Mouse (Mus musculus): ENCODE measurements around the gene Eral1. TPM values are rescaled to one million over a fixed set of nuclear protein-coding genes. Genes with fewer than 3 reads are reported as not detected.

Gene Eral1
- polyA plus RNA-seq, 1 experiment from 2014 or later = 35.9 TPM

DNA sequence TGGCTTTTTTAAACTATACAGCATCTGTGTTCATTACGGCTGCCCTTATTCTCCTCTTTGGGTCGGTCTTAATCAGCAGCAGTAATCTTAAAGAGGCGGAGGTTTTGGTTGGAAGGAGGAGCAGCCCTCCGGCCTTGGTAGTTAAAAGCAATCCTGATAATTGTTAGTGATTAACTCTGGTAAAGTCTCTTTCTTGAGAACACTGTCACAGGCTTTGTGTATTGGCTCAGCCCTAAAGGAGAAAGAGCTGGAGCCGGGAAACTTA, 35.9 kb upstream of the Eral1 start:
- no peaks in the 10 kb centered on the region for H3K36me3 ChIP-seq (ENCODE audit: control insufficient read depth, insufficient read depth, low read length)
- peaks cover 16% of the 10 kb centered on the region for H3K4me1 ChIP-seq (ENCODE audit: control insufficient read depth, insufficient read depth, low read length)
- H3K4me2 ChIP-seq (ENCODE audit: low read depth) = peak overlapping the region; percentile 60
- no peak for ATAC-seq (ENCODE audit: insufficient read depth, low FRiP score, low TSS enrichment)
- H3K4me3 ChIP-seq (ENCODE audit: low read depth, low read length) = peak overlapping the region; percentile 51
- no peak for DNase-seq (ENCODE audit: low spot score)
- no peaks in the 10 kb centered on the region for H3K27me3 ChIP-seq (ENCODE audit: control insufficient read depth, insufficient read depth, low read length)
- no peaks in the 10 kb centered on the region for H3K9me3 ChIP-seq (ENCODE audit: control insufficient read depth, low read length)
- peak overlapping the region; percentile 72 for H3K9ac ChIP-seq (ENCODE audit: low read length)
- 13% methylated on average over 5 of the region's 5 CpGs for WGBS
- H3K27ac ChIP-seq (ENCODE audit: low read depth, low read length) = peak overlapping the region; percentile 86

GRCm38 (mm10) chr11:78115367-78116145, 35.4 kb upstream of the Eral1 start:
- peaks cover 16% of the 10 kb centered on the region for H3K4me1 ChIP-seq (ENCODE audit: control insufficient read depth, insufficient read depth, low read length)
- H3K4me2 ChIP-seq (ENCODE audit: low read depth) = peak overlapping the region; percentile 60
- DNase-seq (ENCODE audit: low spot score) (peak; percentile 95), ATAC-seq (ENCODE audit: insufficient read depth, low FRiP score, low TSS enrichment) (peak; percentile 99)
- no peaks in the 10 kb centered on the region for H3K36me3 ChIP-seq (ENCODE audit: control insufficient read depth, insufficient read depth, low read length)
- no peaks in the 10 kb centered on the region for H3K27me3 ChIP-seq (ENCODE audit: control insufficient read depth, insufficient read depth, low read length)
- 1% methylated on average over 36 of the region's 37 CpGs for WGBS
- H3K9me3 ChIP-seq (ENCODE audit: control insufficient read depth, low read length) = no peaks in the 10 kb centered on the region
- peak overlapping the region; percentile 86 for H3K27ac ChIP-seq (ENCODE audit: low read depth, low read length)
- peak overlapping the region; percentile 72 for H3K9ac ChIP-seq (ENCODE audit: low read length)
- H3K4me3 ChIP-seq (ENCODE audit: low read depth, low read length) = peak overlapping the region; percentile 51

- Histone ChIP-seq H3K36me3 (ENCODE audit: control insufficient read depth, insufficient read depth, low read length) (no peaks in the 10 kb centered on the region), H3K4me1 (ENCODE audit: control insufficient read depth, insufficient read depth, low read length) (peaks cover 16% of the 10 kb centered on the region), H3K27me3 (ENCODE audit: control insufficient read depth, insufficient read depth, low read length) (no peaks in the 10 kb centered on the region), H3K4me2 (ENCODE audit: low read depth) (peak overlapping the region; percentile 60), H3K9me3 (ENCODE audit: control insufficient read depth, low read length) (no peaks in the 10 kb centered on the region), H3K27ac (ENCODE audit: low read depth, low read length) (peak overlapping the region; percentile 86), H3K4me3 (ENCODE audit: low read depth, low read length) (peak overlapping the region; percentile 51), H3K9ac (ENCODE audit: low read length) (peak overlapping the region; percentile 72)
- no peak for DNase-seq (ENCODE audit: low spot score)
- ATAC-seq (ENCODE audit: insufficient read depth, low FRiP score, low TSS enrichment) = no peak
- 14% methylated on average over 19 of the region's 19 CpGs for WGBS
Measured at GRCm38 (mm10) chr11:78114676-78115366, 34.6 kb upstream of the Eral1 start.

DNA sequence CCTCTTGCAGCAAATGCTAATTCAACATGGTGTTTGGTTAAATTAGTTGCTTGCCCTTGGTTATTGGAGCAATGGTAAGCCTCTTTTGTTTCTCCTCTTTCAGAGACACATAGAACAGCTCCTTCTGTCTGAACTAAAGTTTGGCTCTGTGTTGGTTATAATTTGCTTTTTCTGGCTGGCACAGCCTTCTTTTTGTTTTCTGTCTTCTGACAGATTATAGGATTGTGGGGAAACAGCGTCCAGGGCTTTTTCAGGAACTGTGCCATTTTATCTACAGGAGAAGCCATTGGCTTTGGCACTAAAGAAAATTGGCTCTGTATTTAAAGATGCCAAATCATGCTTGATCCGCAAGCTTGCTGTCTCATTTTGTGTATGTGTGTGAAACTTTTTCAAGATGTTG, 33.4 kb upstream of the Eral1 start:
- H3K27me3 ChIP-seq (ENCODE audit: control insufficient read depth, insufficient read depth, low read length) = no peaks in the 10 kb centered on the region
- DNase-seq (ENCODE audit: low spot score) (no peak), ATAC-seq (ENCODE audit: insufficient read depth, low FRiP score, low TSS enrichment) (no peak)
- H3K4me1 ChIP-seq (ENCODE audit: control insufficient read depth, insufficient read depth, low read length) = peaks cover 16% of the 10 kb centered on the region
- no peaks in the 10 kb centered on the region for H3K9me3 ChIP-seq (ENCODE audit: control insufficient read depth, low read length)
- 90% methylated on average over 2 of the region's 2 CpGs for WGBS
- H3K4me3 ChIP-seq (ENCODE audit: low read depth, low read length) = no peak overlapping the region
- no peaks in the 10 kb centered on the region for H3K36me3 ChIP-seq (ENCODE audit: control insufficient read depth, insufficient read depth, low read length)
- no peak overlapping the region for H3K9ac ChIP-seq (ENCODE audit: low read length)
- no peak overlapping the region for H3K4me2 ChIP-seq (ENCODE audit: low read depth)
- no peak overlapping the region for H3K27ac ChIP-seq (ENCODE audit: low read depth, low read length)

DNA sequence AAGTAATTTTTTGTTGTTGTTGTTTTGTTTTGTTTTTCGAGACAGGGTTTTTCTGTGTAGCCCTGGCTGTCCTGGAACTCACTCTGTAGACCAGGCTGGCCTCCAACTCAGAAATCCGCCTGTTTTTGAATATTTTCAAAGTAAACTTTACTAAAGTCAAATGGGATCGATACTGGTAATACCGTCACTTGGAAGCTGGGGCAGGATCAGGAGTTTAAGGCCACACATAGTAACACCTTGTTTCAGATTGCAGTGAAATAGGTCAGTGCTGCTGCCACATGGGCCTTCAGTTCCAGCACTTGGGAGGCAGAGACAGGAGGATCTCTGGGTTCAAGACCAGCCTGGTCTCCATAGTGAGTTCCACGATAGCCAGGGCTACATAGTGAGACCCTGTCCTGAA, 24.3 kb upstream of the Eral1 start:
- no peaks in the 10 kb centered on the region for H3K9me3 ChIP-seq (ENCODE audit: control insufficient read depth, low read length)
- H3K27me3 ChIP-seq (ENCODE audit: control insufficient read depth, insufficient read depth, low read length) = no peaks in the 10 kb centered on the region
- DNase-seq (ENCODE audit: low spot score) (no peak), ATAC-seq (ENCODE audit: insufficient read depth, low FRiP score, low TSS enrichment) (no peak)
- no peak overlapping the region for H3K9ac ChIP-seq (ENCODE audit: low read length)
- no peak overlapping the region for H3K4me2 ChIP-seq (ENCODE audit: low read depth)
- H3K27ac ChIP-seq (ENCODE audit: low read depth, low read length) = no peak overlapping the region
- no peak overlapping the region for H3K4me3 ChIP-seq (ENCODE audit: low read depth, low read length)
- peaks cover 2% of the 10 kb centered on the region; the same call in 1 of the 2 replicates for H3K36me3 ChIP-seq (ENCODE audit: control insufficient read depth, insufficient read depth, low read length)
- 91% methylated on average over 5 of the region's 5 CpGs for WGBS
- no peaks in the 10 kb centered on the region for H3K4me1 ChIP-seq (ENCODE audit: control insufficient read depth, insufficient read depth, low read length)

GRCm38 (mm10) chr11:78102958-78103747, 23.0 kb upstream of the Eral1 start:
- WGBS = 72% methylated on average over 5 of the region's 5 CpGs
- Histone ChIP-seq H3K36me3 (ENCODE audit: control insufficient read depth, insufficient read depth, low read length) (peaks cover 2% of the 10 kb centered on the region; the same call in 1 of the 2 replicates), H3K4me3 (ENCODE audit: low read depth, low read length) (no peak overlapping the region), H3K4me1 (ENCODE audit: control insufficient read depth, insufficient read depth, low read length) (no peaks in the 10 kb centered on the region), H3K27ac (ENCODE audit: low read depth, low read length) (no peak overlapping the region), H3K9me3 (ENCODE audit: control insufficient read depth, low read length) (no peaks in the 10 kb centered on the region), H3K9ac (ENCODE audit: low read length) (no peak overlapping the region), H3K27me3 (ENCODE audit: control insufficient read depth, insufficient read depth, low read length) (no peaks in the 10 kb centered on the region), H3K4me2 (ENCODE audit: low read depth) (no peak overlapping the region)
- ATAC-seq (ENCODE audit: insufficient read depth, low FRiP score, low TSS enrichment) = no peak
- no peak for DNase-seq (ENCODE audit: low spot score)

DNA sequence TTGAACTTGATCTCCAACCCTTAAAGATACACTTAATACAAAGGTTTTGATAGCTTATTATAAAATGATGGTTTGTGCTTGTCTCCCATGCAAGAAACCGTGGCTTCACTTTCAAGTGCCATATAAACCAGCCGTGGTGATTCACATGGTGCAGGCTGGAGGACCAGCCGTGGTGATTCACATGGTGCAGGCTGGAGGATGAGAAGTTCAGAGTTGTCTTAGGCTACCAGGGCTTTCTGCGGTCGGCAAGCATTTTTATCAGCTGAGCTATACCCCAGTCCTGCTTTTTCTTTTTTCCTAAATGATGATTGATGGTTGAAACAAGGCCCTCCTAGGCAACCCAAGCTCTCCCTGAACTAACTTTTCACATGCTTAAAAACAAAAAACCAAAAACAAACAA, 22.0 kb upstream of the Eral1 start:
- no peak for DNase-seq (ENCODE audit: low spot score)
- Histone ChIP-seq H3K4me2 (ENCODE audit: low read depth) (no peak overlapping the region), H3K27ac (ENCODE audit: low read depth, low read length) (no peak overlapping the region), H3K27me3 (ENCODE audit: control insufficient read depth, insufficient read depth, low read length) (no peaks in the 10 kb centered on the region), H3K4me1 (ENCODE audit: control insufficient read depth, insufficient read depth, low read length) (no peaks in the 10 kb centered on the region; the same call in 1 of the 2 replicates), H3K9ac (ENCODE audit: low read length) (no peak overlapping the region), H3K36me3 (ENCODE audit: control insufficient read depth, insufficient read depth, low read length) (no peaks in the 10 kb centered on the region; the same call in 1 of the 2 replicates), H3K9me3 (ENCODE audit: control insufficient read depth, low read length) (no peaks in the 10 kb centered on the region), H3K4me3 (ENCODE audit: low read depth, low read length) (no peak overlapping the region)
- 84% methylated on average over 5 of the region's 5 CpGs for WGBS
- ATAC-seq (ENCODE audit: insufficient read depth, low FRiP score, low TSS enrichment) = no peak

- H3K9ac ChIP-seq (ENCODE audit: low read length) = no peak overlapping the region
Measured at GRCm38 (mm10) chr11:78100746-78101145, 20.6 kb upstream of the Eral1 start.

More at GRCm38 (mm10) chr11:78100746-78101145, 20.6 kb upstream of the Eral1 start:
- DNase-seq (ENCODE audit: low spot score) (no peak), ATAC-seq (ENCODE audit: insufficient read depth, low FRiP score, low TSS enrichment) (no peak)
- Histone ChIP-seq H3K27ac (ENCODE audit: low read depth, low read length) (no peak overlapping the region), H3K36me3 (ENCODE audit: control insufficient read depth, insufficient read depth, low read length) (no peaks in the 10 kb centered on the region), H3K27me3 (ENCODE audit: control insufficient read depth, insufficient read depth, low read length) (no peaks in the 10 kb centered on the region), H3K9me3 (ENCODE audit: control insufficient read depth, low read length) (no peaks in the 10 kb centered on the region), H3K4me3 (ENCODE audit: low read depth, low read length) (no peak overlapping the region), H3K4me2 (ENCODE audit: low read depth) (no peak overlapping the region), H3K4me1 (ENCODE audit: control insufficient read depth, insufficient read depth, low read length) (peaks cover 8% of the 10 kb centered on the region)
- WGBS = 93% methylated on average over 11 of the region's 11 CpGs
